In the genomic region with DNA sequence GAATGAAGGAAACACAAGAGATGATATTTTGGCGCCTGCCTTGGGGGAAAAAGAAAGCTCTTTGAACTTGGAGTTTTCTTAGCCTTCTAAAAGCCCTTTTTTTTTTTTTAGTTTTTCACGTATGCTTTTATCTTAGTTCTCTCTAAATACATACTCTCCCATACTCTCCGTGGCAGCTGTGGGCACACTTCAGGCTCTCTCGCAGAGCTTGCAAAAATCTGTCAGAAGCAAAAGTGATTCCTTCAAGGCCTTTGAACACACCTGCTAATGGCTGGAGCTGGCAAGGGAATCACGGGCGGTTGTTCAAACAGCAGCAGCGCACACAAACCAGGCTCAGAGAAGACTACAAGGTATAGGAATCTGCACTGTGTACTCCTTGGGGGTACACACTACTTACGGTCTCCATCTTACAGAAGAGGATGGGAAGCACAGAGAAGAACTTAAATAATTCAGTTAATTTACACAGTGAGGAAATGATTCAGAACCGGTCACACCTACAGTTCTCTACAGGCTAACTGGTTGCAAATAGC, we compare ENCODE assay signal across 26 mouse cellular contexts. TPM values are rescaled to one million over a fixed set of nuclear protein-coding genes. Genes with fewer than 3 reads are reported as not detected.
DNase-seq lines count a peak whose midpoint lies in the region; ATAC-seq and TF ChIP-seq lines count a peak whose summit lies in the region.
"Had no signal": no experiment of that assay in that cellular context is flagged by ENCODE, and none has a peak within 500 bp of the region (broad histone marks: within the 10 kb centered on the region; RNA-seq: fewer than 3 reads in every experiment).

No protein-coding gene starts in this region.

- H3K9me3 ChIP-seq in lung, embryonic 14.5 days (ENCODE audit: low read depth, low read length), result no peaks in the 10 kb centered on the region
- H3K9me3 ChIP-seq in midbrain, embryonic 16.5 days (replicated peaks; ENCODE audit: control insufficient read depth, low read length, poor library complexity, severe bottlenecking), result no peaks in the 10 kb centered on the region
- no peaks in the 10 kb centered on the region for H3K9me3 ChIP-seq in midbrain, postnatal 0 days (ENCODE audit: low read length)
- H3K9me3 ChIP-seq: embryonic facial prominence, embryonic 13.5 days; forebrain, embryonic 10.5 days; forebrain, embryonic 15.5 days; liver, embryonic 12.5 days; neural tube, embryonic 13.5 days had no signal

- H3K27ac ChIP-seq in lung, embryonic 14.5 days (ENCODE audit: low read depth), result peak overlapping the region; percentile 76
- no peak overlapping the region for H3K27ac ChIP-seq in midbrain, embryonic 16.5 days (ENCODE audit: low read length)
- no peak overlapping the region for H3K27ac ChIP-seq in midbrain, postnatal 0 days (ENCODE audit: low read depth, low read length)
- H3K27ac ChIP-seq: embryonic facial prominence, embryonic 13.5 days; forebrain, embryonic 10.5 days; forebrain, embryonic 15.5 days; kidney, postnatal 0 days; liver, embryonic 12.5 days; neural tube, embryonic 13.5 days had no signal

- peaks cover 5% of the 10 kb centered on the region; the same call in 1 of the 2 replicates for H3K4me1 ChIP-seq in lung, embryonic 14.5 days (ENCODE audit: insufficient read depth)
- peaks cover 13% of the 10 kb centered on the region for H3K4me1 ChIP-seq in midbrain, embryonic 16.5 days (ENCODE audit: control insufficient read depth, insufficient read depth, low read length)
- peaks cover 2% of the 10 kb centered on the region; the same call in 1 of the 2 replicates for H3K4me1 ChIP-seq in midbrain, postnatal 0 days (ENCODE audit: insufficient read depth, low read length)
- H3K4me1 ChIP-seq: liver, embryonic 12.5 days had no signal

- no peak for TF ChIP-seq CTCF in lung, embryonic 14.5 days (IDR thresholded peaks at IDR 0.05; ENCODE audit: low read depth)
- no peak for TF ChIP-seq CTCF in midbrain, postnatal 0 days (IDR thresholded peaks at IDR 0.05)

- H3K27me3 ChIP-seq in lung, embryonic 14.5 days (ENCODE audit: insufficient read depth, low read length), result no peaks in the 10 kb centered on the region
- no peaks in the 10 kb centered on the region for H3K27me3 ChIP-seq in midbrain, embryonic 16.5 days (ENCODE audit: control insufficient read depth, insufficient read depth, low read depth, low read length)
- H3K27me3 ChIP-seq in midbrain, postnatal 0 days (ENCODE audit: insufficient read depth, low read length), result no peaks in the 10 kb centered on the region
- H3K27me3 ChIP-seq: embryonic facial prominence, embryonic 13.5 days; liver, embryonic 12.5 days; neural tube, embryonic 13.5 days had no signal

- intact Hi-C loops in heart, postnatal 25 days (cut with DNase I), result no loop called here

- no peak overlapping the region for H3K4me3 ChIP-seq in lung, embryonic 14.5 days (ENCODE audit: low read depth, low read length)
- no peak overlapping the region for H3K4me3 ChIP-seq in midbrain, embryonic 16.5 days (ENCODE audit: low read depth, low read length)
- H3K4me3 ChIP-seq in midbrain, postnatal 0 days (ENCODE audit: low read depth, low read length), result no peak overlapping the region
- H3K4me3 ChIP-seq: embryonic facial prominence, embryonic 13.5 days; forebrain, embryonic 10.5 days; forebrain, embryonic 15.5 days; liver, embryonic 12.5 days; neural tube, embryonic 13.5 days had no signal

- DNase-seq in heart, adult 11 months, result peak; percentile 78
- no peak for DNase-seq in heart, postnatal 25 days (ENCODE audit: low spot score)
- peak; percentile 36 for DNase-seq in lung, embryonic 14.5 days
- DNase-seq in lung, adult 18-20 months, result no peak
- DNase-seq in midbrain, postnatal 0 days (ENCODE audit: low spot score), result no peak
- DNase-seq in right cerebral cortex, adult 2 months (ENCODE audit: low spot score in 2 of 2), result no peak
- DNase-seq: adrenal gland, adult 8-10 months; cerebellum, adult 9-10 months; embryo, embryonic 11 days; heart, postnatal 10 days; kidney, adult 8-10 months; kidney, postnatal 4 days; layer of hippocampus, postnatal 36 days; left cerebral cortex, postnatal 4 days; liver, postnatal 0 days; thymus, postnatal 4 days had no signal

- no peaks in the 10 kb centered on the region for H3K36me3 ChIP-seq in lung, embryonic 14.5 days (ENCODE audit: insufficient read depth)
- no peaks in the 10 kb centered on the region for H3K36me3 ChIP-seq in midbrain, embryonic 16.5 days (ENCODE audit: control insufficient read depth, insufficient read depth, low read length)
- H3K36me3 ChIP-seq in midbrain, postnatal 0 days (ENCODE audit: insufficient read depth, low read length), result no peaks in the 10 kb centered on the region
- H3K36me3 ChIP-seq: embryonic facial prominence, embryonic 13.5 days; forebrain, embryonic 10.5 days; forebrain, embryonic 15.5 days; G1E; liver, embryonic 12.5 days; neural tube, embryonic 13.5 days had no signal

- ATAC-seq in lung, embryonic 14.5 days (ENCODE audit: insufficient read depth), result peak; percentile 81
- 0 out of 2 replicates have a peak, but pooled peaks have one; percentile 44 for ATAC-seq in midbrain, embryonic 16.5 days
- no peak for ATAC-seq in midbrain, postnatal 0 days (ENCODE audit: low FRiP score)
- ATAC-seq: forebrain, embryonic 15.5 days; hindbrain, embryonic 16.5 days; liver, embryonic 12.5 days; liver, postnatal 0 days had no signal

- no peak overlapping the region for H3K4me2 ChIP-seq in lung, embryonic 14.5 days
- no peak overlapping the region for H3K4me2 ChIP-seq in midbrain, embryonic 16.5 days (ENCODE audit: low read length)
- no peak overlapping the region for H3K4me2 ChIP-seq in midbrain, postnatal 0 days (ENCODE audit: low read depth, low read length, poor library complexity, severe bottlenecking)
- H3K4me2 ChIP-seq: embryonic facial prominence, embryonic 13.5 days; forebrain, embryonic 15.5 days; heart, embryonic 11.5 days; liver, embryonic 12.5 days; neural tube, embryonic 13.5 days had no signal

- H3K9ac ChIP-seq in lung, embryonic 14.5 days, result no peak overlapping the region
- no peak overlapping the region for H3K9ac ChIP-seq in midbrain, embryonic 16.5 days (ENCODE audit: low read depth, low read length)
- H3K9ac ChIP-seq in midbrain, postnatal 0 days (replicated peaks; ENCODE audit: low read length, poor library complexity, severe bottlenecking), result no peak overlapping the region
- H3K9ac ChIP-seq: embryonic facial prominence, embryonic 13.5 days; forebrain, embryonic 15.5 days; liver, embryonic 12.5 days; liver, postnatal 0 days; neural tube, embryonic 13.5 days had no signal

- 38% methylated on average over 9 of the region's 9 CpGs for WGBS in lung, embryonic 14.5 days
- 65% methylated on average over 9 of the region's 9 CpGs for WGBS in midbrain, embryonic 16.5 days
- 57% methylated on average over 9 of the region's 9 CpGs for WGBS in midbrain, postnatal 0 days

RNA-seq across cellular contexts. Expression of a gene that starts 55.9 kb away (rescaled TPM):
- total RNA-seq in heart, postnatal 25 days (2021), result 10 to 100 TPM; 78.4 to 88.4 TPM
- polyA plus RNA-seq in lung, embryonic 14.5 days (2014; fragmentation: Nextera tagmentation; extraction: Ambion mirVana), result 42.6 and 45.4 TPM in 2 replicates
- 17.2 and 19.7 TPM in 2 replicates for polyA plus RNA-seq in midbrain, embryonic 16.5 days (2015; fragmentation: Nextera tagmentation; extraction: Ambion mirVana)
- total RNA-seq in midbrain, postnatal 0 days (2014; rRNA removed), result 43.5 and 45.4 TPM in 2 replicates
- 15.9 and 18.3 TPM in 2 replicates for polyA plus RNA-seq in midbrain, postnatal 0 days (2015; fragmentation: Nextera tagmentation; extraction: Ambion mirVana)
- polyA plus RNA-seq: G1E had no signal

Comparison
In these comparisons a context has a peak if more than half of its experiments do, and no peak if none do; other contexts are left out.
1. DNase-seq: peak in heart, adult 11 months (single experiment) and lung, embryonic 14.5 days (single experiment); none in heart, postnatal 25 days (single experiment), lung, adult 18-20 months (0 of 2), midbrain, postnatal 0 days (single experiment) and right cerebral cortex, adult 2 months (0 of 2).